Mouse (Mus musculus) splenic B cell, adult 2 months (primary cell): ENCODE data around the gene Dyrk1a.

Experiments used
- DNase-seq: peaks from one replicate; pipeline ENCODE4 v3.0.0-alpha.2; 2011; ENCODE audit warnings: low read depth, low spot score
- H3K27me3 ChIP-seq: 2 replicates; pipeline ENCODE4 v1.6.1; 2012; ENCODE audit warnings: mild to moderate bottlenecking, low read length, moderate library complexity, mixed read lengths; ENCODE audit not compliant: control insufficient read depth, poor library complexity, insufficient read depth, severe bottlenecking
- H3K36me3 ChIP-seq: 2 replicates; pipeline ENCODE4 v1.6.1; 2012; ENCODE audit warnings: mild to moderate bottlenecking, low read length, moderate library complexity, mixed read lengths; ENCODE audit not compliant: control insufficient read depth, poor library complexity, insufficient read depth, severe bottlenecking

The Dyrk1a gene

DNA sequence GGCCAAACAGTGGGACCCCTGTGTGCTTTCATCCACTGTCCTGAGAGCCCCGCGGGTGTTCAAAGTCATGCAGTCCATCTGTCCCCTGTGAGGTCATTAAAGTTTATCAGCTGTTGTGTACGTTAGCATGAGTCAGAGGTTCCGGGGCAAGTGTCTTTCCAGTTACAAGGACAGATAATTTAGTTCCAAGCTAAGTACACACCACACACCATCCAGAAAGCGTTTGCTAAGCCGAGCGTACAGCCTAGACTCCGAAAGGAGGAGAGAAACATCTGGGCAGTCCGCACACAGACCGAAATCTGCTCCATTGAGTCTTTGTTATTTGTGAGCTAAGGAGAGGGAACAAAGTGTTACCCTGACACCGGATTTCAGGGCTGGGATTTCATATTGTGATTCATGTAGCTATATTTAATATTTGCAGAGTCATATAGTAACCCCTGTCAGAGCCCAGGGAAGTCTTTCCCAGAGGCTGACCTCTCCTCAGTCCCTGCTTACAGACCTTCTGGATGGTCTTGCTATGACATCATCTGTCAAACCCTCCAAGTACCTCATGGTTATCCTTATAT, 25.2 kb upstream of the Dyrk1a start:
- DNase-seq, result no peak

GRCm38 (mm10) chr16:94545781-94546562, 23.8 kb upstream of the Dyrk1a start:
- Histone ChIP-seq H3K36me3 (no peaks in the 10 kb centered on the region), H3K27me3 (no peaks in the 10 kb centered on the region)
- no peak for DNase-seq

More for the DNA sequence above, 25.2 kb upstream of the Dyrk1a start:
- H3K36me3 ChIP-seq, result no peaks in the 10 kb centered on the region
- H3K27me3 ChIP-seq, result no peaks in the 10 kb centered on the region

DNA sequence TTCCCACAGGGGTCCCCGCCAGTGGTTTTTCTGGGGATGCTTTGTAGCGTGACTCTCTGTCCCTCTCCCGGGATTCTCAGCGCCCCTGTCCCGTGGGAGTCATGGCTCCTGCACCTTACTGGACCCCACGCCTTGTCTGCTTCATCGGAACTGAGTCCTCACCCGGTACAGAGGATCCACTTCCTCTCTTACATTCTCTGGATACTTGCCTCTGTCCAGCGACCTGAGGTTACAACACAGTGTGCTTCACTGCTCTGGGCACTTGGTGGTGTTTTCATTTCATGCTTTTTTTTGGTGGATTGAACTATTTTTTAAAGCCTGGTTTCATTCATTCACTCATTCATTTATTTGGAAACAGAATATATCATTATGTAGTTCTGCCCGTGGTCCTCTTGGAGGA, 20.0 kb upstream of the Dyrk1a start:
- Histone ChIP-seq H3K36me3 (no peaks in the 10 kb centered on the region), H3K27me3 (no peaks in the 10 kb centered on the region)

DNA sequence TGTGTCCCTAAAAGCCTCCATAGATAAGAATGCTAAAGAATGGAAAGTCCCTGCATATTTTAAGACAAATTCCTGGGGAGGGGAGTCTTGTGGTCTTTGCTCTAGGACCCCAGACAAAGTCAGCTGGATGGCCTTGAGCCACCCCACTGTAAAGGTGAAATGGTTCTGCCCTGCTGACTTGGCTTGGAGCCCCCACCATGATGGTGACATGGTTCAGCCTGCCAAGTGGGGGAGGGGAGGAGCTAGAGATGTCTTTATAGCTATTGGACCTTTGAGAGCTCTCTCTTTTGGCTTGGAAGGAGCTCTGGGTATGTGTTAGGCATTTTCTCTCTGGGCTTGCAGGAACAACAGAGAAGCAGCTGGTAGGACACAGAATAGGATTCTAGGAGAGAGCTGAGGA, 17.9 kb upstream of the Dyrk1a start:
- no peak for DNase-seq
- H3K36me3 ChIP-seq, result no peaks in the 10 kb centered on the region
- H3K27me3 ChIP-seq, result no peaks in the 10 kb centered on the region

More for the DNA sequence above, 20.0 kb upstream of the Dyrk1a start:
- DNase-seq, result no peak

DNA sequence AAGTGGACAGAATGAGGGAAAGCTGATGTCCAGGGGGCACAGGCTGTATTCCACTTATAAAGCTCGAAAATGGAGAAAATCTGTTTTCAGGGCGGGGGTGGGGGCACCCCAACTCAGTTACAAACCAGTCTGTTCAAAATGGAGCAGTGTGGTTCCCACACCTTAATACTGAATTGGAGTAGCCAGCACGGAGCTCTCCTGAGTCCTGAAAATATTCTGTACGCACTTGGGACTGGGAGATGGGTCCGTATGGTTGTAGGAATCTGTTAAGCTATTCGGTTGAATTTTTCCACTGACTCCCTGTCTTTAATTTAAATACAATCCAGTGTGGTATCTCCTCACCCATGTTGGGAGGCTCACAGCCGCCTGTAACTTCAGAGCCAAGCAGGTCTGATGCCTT, 14.5 kb upstream of the Dyrk1a start:
- H3K36me3 ChIP-seq, result no peaks in the 10 kb centered on the region
- H3K27me3 ChIP-seq, result no peaks in the 10 kb centered on the region
- DNase-seq, result no peak

GRCm38 (mm10) chr16:94556228-94556627, 13.6 kb upstream of the Dyrk1a start:
- no peaks in the 10 kb centered on the region for H3K36me3 ChIP-seq

GRCm38 (mm10) chr16:94559282-94559681, 10.5 kb upstream of the Dyrk1a start:
- no peak for DNase-seq
- no peaks in the 10 kb centered on the region for H3K36me3 ChIP-seq
- H3K27me3 ChIP-seq, result no peaks in the 10 kb centered on the region

More at GRCm38 (mm10) chr16:94556228-94556627, 13.6 kb upstream of the Dyrk1a start:
- DNase-seq, result no peak
- H3K27me3 ChIP-seq, result no peaks in the 10 kb centered on the region

- DNase-seq, result no peak
- H3K27me3 ChIP-seq, result no peaks in the 10 kb centered on the region
- H3K36me3 ChIP-seq, result no peaks in the 10 kb centered on the region
Measured at GRCm38 (mm10) chr16:94559782-94560181, 10.0 kb upstream of the Dyrk1a start.

DNA sequence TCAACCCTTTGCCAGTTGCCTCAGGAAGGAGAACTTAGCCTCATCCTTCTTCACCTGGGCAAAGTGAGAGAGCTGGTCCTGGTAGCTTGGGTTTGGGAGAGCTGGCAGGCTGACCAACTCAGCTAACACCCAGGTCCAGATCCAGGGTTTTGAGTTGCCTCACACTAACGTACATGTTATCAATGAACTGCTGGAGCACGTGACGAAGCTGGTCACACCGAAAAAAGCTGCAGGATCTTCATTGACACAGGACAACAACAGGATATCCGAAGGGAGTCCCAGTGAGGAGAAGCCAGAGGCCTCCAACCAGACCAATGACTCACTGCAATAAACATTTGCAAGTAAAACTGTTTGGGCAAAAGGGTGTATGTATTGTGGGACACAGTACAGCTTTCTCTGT, 9.2 kb upstream of the Dyrk1a start:
- H3K27me3 ChIP-seq, result no peaks in the 10 kb centered on the region
- H3K36me3 ChIP-seq, result no peaks in the 10 kb centered on the region
- no peak for DNase-seq

DNA sequence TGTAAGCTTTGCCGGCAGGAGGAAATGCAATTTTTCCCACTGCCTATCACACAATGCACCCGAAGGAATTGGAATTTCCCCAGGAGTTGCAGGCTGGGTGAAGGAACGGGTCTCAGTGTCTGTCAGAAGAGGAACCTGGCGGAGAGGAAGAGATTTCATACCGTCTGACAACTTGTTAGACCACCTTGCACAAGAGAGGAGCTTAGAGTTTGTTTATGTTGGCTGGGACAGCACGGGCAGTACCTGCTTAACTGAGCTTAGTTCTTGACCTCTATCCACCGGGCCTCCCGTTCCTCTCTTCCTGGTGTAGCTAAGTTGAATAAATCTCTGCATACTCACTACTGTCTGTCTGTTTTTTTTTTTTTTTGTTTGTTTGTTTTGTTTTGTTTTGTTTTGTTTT, 3.7 kb upstream of the Dyrk1a start:
- no peaks in the 10 kb centered on the region for H3K36me3 ChIP-seq
- no peaks in the 10 kb centered on the region for H3K27me3 ChIP-seq
- no peak for DNase-seq

- H3K36me3 ChIP-seq, result no peaks in the 10 kb centered on the region
- H3K27me3 ChIP-seq, result no peaks in the 10 kb centered on the region
- DNase-seq, result no peak
Measured at GRCm38 (mm10) chr16:94566834-94567585, 2.8 kb upstream of the Dyrk1a start.

DNA sequence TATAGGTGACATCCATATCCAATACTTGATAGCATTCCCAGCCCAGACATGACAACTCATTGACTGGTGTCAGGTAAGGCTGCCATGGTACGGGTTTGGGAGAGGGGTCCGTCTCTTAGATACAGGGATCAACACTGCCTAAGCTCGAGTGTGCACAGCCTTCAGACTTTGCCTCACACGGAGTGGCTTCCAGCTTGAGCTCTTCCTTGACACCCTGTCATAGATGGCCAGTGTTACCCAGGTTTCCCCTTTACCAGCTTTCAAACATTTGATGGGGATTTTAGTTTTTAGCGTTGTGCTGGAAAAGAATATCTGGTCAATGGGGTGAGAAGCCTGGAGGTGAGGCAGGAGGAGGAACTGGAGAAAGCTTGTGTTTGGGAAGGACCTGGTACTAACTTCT, 2.1 kb upstream of the Dyrk1a start:
- H3K36me3 ChIP-seq, result no peaks in the 10 kb centered on the region
- DNase-seq, result no peak
- no peaks in the 10 kb centered on the region for H3K27me3 ChIP-seq

DNA sequence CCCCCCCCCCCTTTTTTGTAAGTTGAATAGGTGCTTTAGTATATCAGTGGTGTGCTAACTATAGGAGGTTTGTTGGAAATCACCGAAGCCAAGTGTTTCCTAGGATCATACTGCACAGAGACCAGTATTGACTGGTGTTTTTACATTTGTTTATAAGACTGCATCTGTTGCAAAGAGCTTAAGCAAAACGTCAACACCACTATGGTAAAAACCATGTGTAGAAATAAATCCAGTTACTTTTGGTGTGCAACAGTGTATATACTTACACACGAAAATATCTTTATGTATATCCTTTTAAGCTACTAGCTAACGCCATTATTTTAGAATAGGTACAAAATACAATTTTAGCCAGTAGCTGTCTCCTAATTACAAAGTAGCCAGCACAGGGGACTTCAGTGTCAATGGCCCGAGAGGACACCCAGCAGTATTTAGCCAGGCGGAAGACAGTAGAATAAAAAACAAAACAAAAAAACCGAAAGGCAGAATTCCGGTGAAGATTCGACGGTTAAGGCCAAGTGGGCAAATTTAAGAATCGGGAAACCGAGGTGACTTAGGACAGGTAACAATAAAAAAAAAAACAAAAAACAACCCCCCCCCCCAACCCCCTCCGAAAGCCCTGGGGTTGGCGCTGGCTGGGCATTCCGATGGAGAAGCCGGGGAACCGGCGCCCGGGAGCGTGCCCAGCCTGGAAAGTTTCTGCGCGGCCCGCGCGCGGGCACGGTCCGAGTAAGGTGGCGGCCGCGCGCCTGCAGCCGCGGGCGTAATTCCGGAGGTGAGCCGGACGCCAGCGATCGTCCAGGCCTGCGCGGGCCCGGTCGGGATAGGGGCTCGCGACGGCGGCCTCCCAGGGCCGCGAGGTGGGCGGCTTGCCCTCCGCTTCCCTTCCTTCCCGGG, 1.2 kb upstream of the Dyrk1a start:
- no peaks in the 10 kb centered on the region for H3K36me3 ChIP-seq
- no peaks in the 10 kb centered on the region for H3K27me3 ChIP-seq
- DNase-seq, result no peak

DNA sequence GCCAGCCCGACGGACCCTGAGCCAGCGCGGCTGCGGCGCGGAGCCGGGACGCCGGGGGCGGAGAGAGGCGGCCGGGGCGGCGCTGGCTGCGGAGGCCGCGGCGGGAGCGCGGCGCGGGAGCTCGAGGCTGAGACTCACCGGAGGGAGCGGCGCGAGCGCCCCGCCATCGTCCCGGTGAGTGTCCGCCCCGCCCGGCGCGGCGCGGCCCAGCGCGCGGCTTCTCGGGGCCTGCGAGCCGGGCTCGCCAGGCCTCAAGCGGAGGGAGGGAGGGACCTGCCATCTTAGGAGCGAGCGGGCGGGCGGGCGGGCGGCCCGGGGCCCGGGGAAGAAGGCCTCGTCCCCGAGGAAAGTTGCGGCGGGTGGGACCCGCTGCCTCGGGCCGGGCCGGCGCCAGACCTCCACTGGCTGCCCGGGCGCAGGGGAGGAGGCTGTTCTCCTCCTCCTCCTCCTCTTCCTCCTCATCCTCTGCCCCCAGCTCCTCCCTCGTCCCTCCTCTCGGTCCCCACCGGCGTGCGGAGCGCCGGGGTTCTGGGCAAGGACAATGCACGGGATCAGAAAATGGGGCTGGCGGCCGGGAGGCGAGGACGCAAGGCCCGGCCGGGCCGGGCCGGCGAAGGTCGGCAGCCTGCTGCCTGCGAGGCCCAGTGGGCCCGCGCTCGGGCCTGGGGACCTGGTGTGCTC, 691 bp downstream of the Dyrk1a start:
- Histone ChIP-seq H3K36me3 (no peaks in the 10 kb centered on the region), H3K27me3 (no peaks in the 10 kb centered on the region)
- peak; percentile 48 for DNase-seq
